Mouse (Mus musculus) heart, postnatal 0 days (tissue): ENCODE results near the gene S100pbp. TPM values are rescaled to one million over a fixed set of nuclear protein-coding genes. Genes with fewer than 3 reads are reported as not detected.
"Not testable (repeated sequence)": the region's sequence is repeated elsewhere in the genome, so short reads cannot be mapped to it uniquely, and the experiment has no call there.

ENCODE experiments used
- ATAC-seq: fragments of 200-750 bp; cut with Nextera tagmentation; 2 replicates; pipeline ENCODE4 v1.8.0; 2017; ENCODE audit warnings: low read depth, moderate number of reproducible peaks, moderate library complexity; ENCODE audit not compliant: insufficient read depth
- DNase-seq: peaks from one replicate; pipeline ENCODE4 v3.0.0-alpha.2; 2016; ENCODE audit warnings: low spot score
- H3K27ac ChIP-seq: fragments of 300-500 bp; sonication (generic); 2 replicates; pipeline ENCODE4 v1.5.1; 2014; ENCODE audit warnings: low read depth, mild to moderate bottlenecking
- H3K27me3 ChIP-seq: fragments of 300-500 bp; sonication (generic); 2 replicates; pipeline ENCODE4 v1.6.1; 2014; ENCODE audit warnings: low read length, mixed read lengths; ENCODE audit not compliant: control insufficient read depth, insufficient read depth
- H3K36me3 ChIP-seq: fragments of 300-500 bp; sonication (generic); replicated peaks from 2 replicates; pipeline ENCODE4 v1.6.1; 2014; ENCODE audit warnings: low read length, mixed read lengths; ENCODE audit not compliant: control insufficient read depth, insufficient read depth
- H3K4me1 ChIP-seq: fragments of 300-500 bp; sonication (generic); 2 replicates; pipeline ENCODE4 v1.6.1; 2014; ENCODE audit warnings: antibody characterized with exemption; ENCODE audit not compliant: control insufficient read depth, insufficient read depth
- H3K4me2 ChIP-seq: fragments of 300-500 bp; sonication (generic); 2 replicates; pipeline ENCODE4 v1.6.1; 2014; ENCODE audit warnings: low read depth, mild to moderate bottlenecking, low read length, moderate library complexity
- H3K4me3 ChIP-seq: fragments of 300-500 bp; sonication (generic); 2 replicates; pipeline ENCODE4 v1.5.1; 2014; ENCODE audit warnings: low read depth, low read length
- H3K9ac ChIP-seq: fragments of 300-500 bp; sonication (generic); replicated peaks from 2 replicates; pipeline ENCODE4 v1.6.1; 2014; ENCODE audit warnings: low read depth, low read length, mixed read lengths
- H3K9me3 ChIP-seq: fragments of 300-500 bp; sonication (generic); replicated peaks from 2 replicates; pipeline ENCODE4 v1.6.1; 2016; ENCODE audit warnings: low read length; ENCODE audit not compliant: control insufficient read depth
- CTCF ChIP-seq: IDR thresholded peaks from 2 replicates; pipeline ENCODE4 v1.5.1; 2016; ENCODE audit warnings: antibody characterized with exemption, control low read depth, low read depth
- EP300 ChIP-seq: IDR thresholded peaks from 2 replicates; pipeline ENCODE4 v1.6.1; 2016; ENCODE audit warnings: antibody characterized with exemption, low read depth
- WGBS: fragments of 180-500 bp; shearing (Covaris S2); extraction: QIAGEN DNeasy Blood & Tissue Kit; methylation state at CpG from one replicate; pipeline ENCODE4 v1.1.7; 2014; 5-methylcytosine and 5-hydroxymethylcytosine counted together
- polyA plus RNA-seq: library from polyadenylated mRNA; unstranded; fragments of >200 nt; fragmentation: Nextera tagmentation; extraction: Ambion mirVana; gene quantifications from 2 replicates; pipeline ENCODE4 v1.2.1, GENCODE M21; 2015
- total RNA-seq: library from RNA; depleted of rRNA; stranded (reverse); fragments of >200 nt; gene quantifications from 2 replicates; pipeline ENCODE4 v1.2.3, GENCODE M21; 2014; ENCODE audit warnings: low replicate concordance

Gene S100pbp
- total and polyA plus RNA-seq, 2 experiments from 2014 or later = 6.9 to 24.5 TPM

- Histone ChIP-seq H3K27ac (no peak overlapping the region), H3K4me3 (no peak overlapping the region), H3K27me3 (peaks cover 19% of the 10 kb centered on the region), H3K4me2 (no peak overlapping the region), H3K9ac (no peak overlapping the region), H3K9me3 (no peaks in the 10 kb centered on the region), H3K36me3 (peaks cover 66% of the 10 kb centered on the region), H3K4me1 (0 out of 2 replicates have a peak, but pooled peaks cover 3% of the 10 kb centered on the region)
- ATAC-seq (no peak), DNase-seq (no peak)
- 83% methylated on average over 7 of the region's 7 CpGs for WGBS
- TF ChIP-seq CTCF (no peak), EP300 (no peak)
These were observed 29.1 kb upstream of the S100pbp start for GRCm38 (mm10) chr4:129218569-129219175.

- TF ChIP-seq CTCF = peak; percentile 36
- ATAC-seq, H3K4me3 ChIP-seq, H3K4me2 ChIP-seq, H3K9ac ChIP-seq, H3K27ac ChIP-seq, H3K4me1 ChIP-seq, H3K9me3 ChIP-seq, H3K27me3 ChIP-seq, DNase-seq: not testable (repeated sequence)
- 70% methylated on average over 3 of the region's 3 CpGs for WGBS
- peaks cover 83% of the 10 kb centered on the region for H3K36me3 ChIP-seq
These were observed 23.0 kb upstream of the S100pbp start for GRCm38 (mm10) chr4:129212486-129212885.

GRCm38 (mm10) chr4:129211461-129211860 lies 21.9 kb upstream of the S100pbp start:
- Histone ChIP-seq H3K9ac (no peak overlapping the region), H3K27me3 (no peaks in the 10 kb centered on the region), H3K27ac (no peak overlapping the region), H3K36me3 (peaks cover 83% of the 10 kb centered on the region), H3K4me1 (no peaks in the 10 kb centered on the region), H3K4me2 (no peak overlapping the region), H3K9me3 (no peaks in the 10 kb centered on the region), H3K4me3 (no peak overlapping the region)
- TF ChIP-seq EP300 (no peak), CTCF (no peak)
- WGBS = 58% methylated on average over 4 of the region's 4 CpGs
- DNase-seq (no peak), ATAC-seq (no peak)

GRCm38 (mm10) chr4:129209504-129209903 lies 20.0 kb upstream of the S100pbp start:
- H3K27me3 ChIP-seq = no peaks in the 10 kb centered on the region
- TF ChIP-seq CTCF = peak; percentile 54
- no peak for TF ChIP-seq EP300
- WGBS = 68% methylated on average over 7 of the region's 7 CpGs
- peaks cover 80% of the 10 kb centered on the region for H3K36me3 ChIP-seq
- no peaks in the 10 kb centered on the region for H3K9me3 ChIP-seq
- DNase-seq = no peak
- H3K4me3 ChIP-seq = no peak overlapping the region
- ATAC-seq = no peak
- no peak overlapping the region for H3K27ac ChIP-seq
- H3K4me1 ChIP-seq = no peaks in the 10 kb centered on the region
- no peak overlapping the region for H3K4me2 ChIP-seq
- no peak overlapping the region for H3K9ac ChIP-seq

GRCm38 (mm10) chr4:129206792-129207191 lies 17.3 kb upstream of the S100pbp start:
- no peaks in the 10 kb centered on the region for H3K9me3 ChIP-seq
- DNase-seq (no peak), ATAC-seq (no peak)
- WGBS = 82% methylated on average over 8 of the region's 8 CpGs
- TF ChIP-seq EP300 = no peak
- no peak for TF ChIP-seq CTCF
- H3K36me3 ChIP-seq = peaks cover 77% of the 10 kb centered on the region
- no peaks in the 10 kb centered on the region for H3K27me3 ChIP-seq
- no peak overlapping the region for H3K27ac ChIP-seq
- no peak overlapping the region for H3K4me2 ChIP-seq
- H3K4me1 ChIP-seq = no peaks in the 10 kb centered on the region
- H3K9ac ChIP-seq = no peak overlapping the region
- no peak overlapping the region for H3K4me3 ChIP-seq

- Histone ChIP-seq H3K36me3 (peaks cover 77% of the 10 kb centered on the region), H3K27ac (no peak overlapping the region), H3K27me3 (no peaks in the 10 kb centered on the region), H3K4me1 (no peaks in the 10 kb centered on the region), H3K4me2 (no peak overlapping the region), H3K9me3 (no peaks in the 10 kb centered on the region), H3K9ac (no peak overlapping the region), H3K4me3 (no peak overlapping the region)
- ATAC-seq = no peak
- no peak for DNase-seq
- 92% methylated on average over 10 of the region's 10 CpGs for WGBS
- no peak for TF ChIP-seq EP300
- TF ChIP-seq CTCF = no peak
These were observed 15.1 kb upstream of the S100pbp start for GRCm38 (mm10) chr4:129204655-129205054.
